Mouse (Mus musculus): ENCODE measurements around the gene Gkap1. TPM values are rescaled to one million over a fixed set of nuclear protein-coding genes. Genes with fewer than 3 reads are reported as not detected.

The Gkap1 gene
- polyA plus RNA-seq, 1 experiment from 2014 or later, result 28.6 TPM

Small RNA genes lying within 50 kb of the gene (microRNA-seq; reads per million reads assigned to microRNA genes)
- not detected for gene Mir6369

Other genes with a start within 250 kb of the Gkap1 start
- gene Klhl3, start 162.1 kb downstream of the Gkap1 start, polyA plus RNA-seq (2016; fragmentation: Nextera tagmentation; extraction: Ambion mirVana), result 4.4 TPM in 2 replicates
- 52.8 and 56.4 TPM in 2 replicates for gene Hnrnpa0, start 147.1 kb downstream of the Gkap1 start, polyA plus RNA-seq (2016; fragmentation: Nextera tagmentation; extraction: Ambion mirVana)
- 40.9 and 43.2 TPM in 2 replicates for gene Idnk, start 118.0 kb downstream of the Gkap1 start, polyA plus RNA-seq (2016; fragmentation: Nextera tagmentation; extraction: Ambion mirVana)
- gene Ubqln1, start 60.0 kb downstream of the Gkap1 start, polyA plus RNA-seq (2016; fragmentation: Nextera tagmentation; extraction: Ambion mirVana), result 137 and 141 TPM in 2 replicates
- gene Kif27, start 83.4 kb upstream of the Gkap1 start, polyA plus RNA-seq (2016; fragmentation: Nextera tagmentation; extraction: Ambion mirVana), result 0.84 and 0.97 TPM in 2 replicates
- gene 2210016F16Rik, start 109.5 kb upstream of the Gkap1 start, polyA plus RNA-seq (2016; fragmentation: Nextera tagmentation; extraction: Ambion mirVana), result 22.1 TPM in 2 replicates
- 31.2 and 33.0 TPM in 2 replicates for gene Rmi1, start 126.5 kb upstream of the Gkap1 start, polyA plus RNA-seq (2016; fragmentation: Nextera tagmentation; extraction: Ambion mirVana)
- 2,059 and 2,098 TPM in 2 replicates for gene Hnrnpk, start 127.6 kb upstream of the Gkap1 start, polyA plus RNA-seq (2016; fragmentation: Nextera tagmentation; extraction: Ambion mirVana)